ENCODE assay signal across 8 mouse cellular contexts in the genomic region with DNA sequence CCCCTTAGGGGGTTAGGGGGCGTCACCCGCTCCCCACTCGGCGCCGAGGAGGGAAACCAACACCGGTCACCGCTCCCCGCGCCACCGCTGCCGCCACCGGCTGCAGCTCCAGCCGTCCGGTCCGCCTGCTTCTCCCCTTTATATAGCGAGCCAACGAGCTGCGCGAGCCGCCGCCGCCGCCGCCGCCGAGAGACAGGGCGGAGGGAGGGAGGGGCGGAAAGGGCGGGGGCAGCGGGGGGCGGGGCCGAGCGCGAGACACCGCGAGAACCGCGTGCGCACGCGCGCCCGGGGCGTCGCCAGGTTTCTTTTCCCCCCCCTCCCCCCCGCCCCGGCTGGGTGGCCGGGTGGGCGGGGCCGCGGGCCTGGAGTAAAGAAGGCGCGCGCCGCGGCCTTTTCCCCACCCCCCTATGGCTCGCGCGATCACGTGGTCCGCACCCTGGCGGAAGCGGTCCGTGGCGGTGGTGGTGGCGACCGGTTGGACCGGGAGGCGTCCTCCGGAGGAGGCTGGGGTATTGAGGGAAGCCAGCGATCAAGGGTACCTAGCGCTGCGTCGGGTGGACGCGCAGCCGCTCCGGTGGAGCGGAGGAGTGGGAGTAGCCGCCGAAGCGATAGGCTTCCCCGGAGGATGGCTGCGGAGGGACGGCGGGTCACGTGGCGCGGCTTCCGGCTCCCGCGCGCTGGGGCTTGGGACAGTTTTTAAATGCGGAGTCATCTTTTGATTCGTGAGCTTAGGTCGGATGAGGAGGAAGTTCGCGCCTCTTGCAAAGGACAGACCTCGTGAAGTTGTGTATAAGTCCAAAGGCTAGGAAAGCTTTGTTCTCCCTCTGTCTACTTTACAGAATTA. TPM values are rescaled to one million over a fixed set of nuclear protein-coding genes. Genes with fewer than 3 reads are reported as not detected.
A peak's percentile ranks its signal among the peaks of the same experiment; 100 is the strongest.
DNase-seq lines count a peak whose midpoint lies in the region; ATAC-seq and TF ChIP-seq lines count a peak whose summit lies in the region.

A gene (minus strand): TSS at position 641 of the 844 bp plus-strand sequence.

- TF ChIP-seq EP300 in liver, postnatal 0 days (IDR thresholded peaks at IDR 0.05; ENCODE audit: low read depth), result peak; percentile 68; the same call in 1 of the 2 replicates

- peaks cover 13% of the 10 kb centered on the region for H3K36me3 ChIP-seq in E14TG2a.4 (ENCODE audit: insufficient read depth, low read length)
- H3K36me3 ChIP-seq in forebrain, embryonic 13.5 days (ENCODE audit: poor library complexity, severe bottlenecking), result peaks cover 8% of the 10 kb centered on the region
- peaks cover 6% of the 10 kb centered on the region for H3K36me3 ChIP-seq in liver, postnatal 0 days (replicated peaks; ENCODE audit: insufficient read depth, low read length)
- peaks cover 2% of the 10 kb centered on the region; the same call in 1 of the 2 replicates for H3K36me3 ChIP-seq in neural tube, embryonic 14.5 days (ENCODE audit: control insufficient read depth, insufficient read depth, low read length)

- H3K27ac ChIP-seq in forebrain, embryonic 13.5 days, result peak within 1 kb of the TSS; percentile 100
- peak within 1 kb of the TSS; percentile 100 for H3K27ac ChIP-seq in liver, postnatal 0 days (ENCODE audit: low read depth)
- H3K27ac ChIP-seq in neural tube, embryonic 14.5 days (ENCODE audit: low read depth, low read length), result peak within 1 kb of the TSS; percentile 100

- under 1% methylated on average over 54 of the region's 99 CpGs for WGBS in forebrain, embryonic 13.5 days
- WGBS in large intestine, adult 2 months, result under 1% methylated on average over 82 of the region's 99 CpGs
- under 1% methylated on average over 60 of the region's 99 CpGs for WGBS in liver, postnatal 0 days (ENCODE audit: insufficient replicate concordance)
- WGBS in neural tube, embryonic 14.5 days, result under 1% methylated on average over 64 of the region's 99 CpGs

- DNase-seq in c-Kit-positive CD71-positive TER-119-positive erythroid progenitor cells, embryonic 14.5 days (ENCODE audit: low spot score), result peak; percentile 93
- peak; percentile 96 to 97 for DNase-seq in heart, postnatal 10 days
- DNase-seq in large intestine, adult 2 months (ENCODE audit: low read depth, low spot score), result peak; percentile 66
- peak; percentile 99 for DNase-seq in liver, postnatal 0 days
- DNase-seq in testis, postnatal 10 days (ENCODE audit: low spot score), result peak; percentile 98

- no peak for TF ChIP-seq CTCF in E14TG2a.4 (conservative IDR thresholded peaks at IDR 0.05; ENCODE audit: low read length)
- TF ChIP-seq CTCF in liver, postnatal 0 days (IDR thresholded peaks at IDR 0.05; ENCODE audit: low read depth), result no peak

- peak within 1 kb of the TSS; percentile 88 for H3K4me3 ChIP-seq in E14TG2a.4 (replicated peaks; ENCODE audit: low read length)
- H3K4me3 ChIP-seq in forebrain, embryonic 13.5 days, result peak within 1 kb of the TSS; percentile 94
- peak within 1 kb of the TSS; percentile 93 for H3K4me3 ChIP-seq in liver, postnatal 0 days (ENCODE audit: low read depth, low read length)
- H3K4me3 ChIP-seq in neural tube, embryonic 14.5 days (ENCODE audit: low read depth, low read length), result peak within 1 kb of the TSS; percentile 87

- intact Hi-C loops in heart, postnatal 10 days (cut with DNase I), result no loop called here

- no peaks in the 10 kb centered on the region for H3K27me3 ChIP-seq in E14TG2a.4 (ENCODE audit: insufficient read depth, low read length)
- H3K27me3 ChIP-seq in forebrain, embryonic 13.5 days, result no peaks in the 10 kb centered on the region
- H3K27me3 ChIP-seq in liver, postnatal 0 days (ENCODE audit: insufficient read depth, low read length), result no peaks in the 10 kb centered on the region
- H3K27me3 ChIP-seq in neural tube, embryonic 14.5 days (ENCODE audit: control insufficient read depth, insufficient read depth, low read length), result no peaks in the 10 kb centered on the region

- peak; percentile 82 for ATAC-seq in forebrain, embryonic 13.5 days
- peak; percentile 82 for ATAC-seq in liver, postnatal 0 days
- peak; percentile 83 for ATAC-seq in neural tube, embryonic 14.5 days (ENCODE audit: low read depth)

- H3K4me1 ChIP-seq in E14TG2a.4 (replicated peaks; ENCODE audit: low read depth, low read length), result peaks cover 42% of the 10 kb centered on the region
- H3K4me1 ChIP-seq in forebrain, embryonic 13.5 days, result peaks cover 19% of the 10 kb centered on the region
- peaks cover 20% of the 10 kb centered on the region for H3K4me1 ChIP-seq in liver, postnatal 0 days (ENCODE audit: insufficient read depth)
- peaks cover 10% of the 10 kb centered on the region; the same call in 1 of the 2 replicates for H3K4me1 ChIP-seq in neural tube, embryonic 14.5 days (ENCODE audit: control insufficient read depth, insufficient read depth, low read length)

- peak within 1 kb of the TSS; percentile 100 for H3K9ac ChIP-seq in forebrain, embryonic 13.5 days
- peak within 1 kb of the TSS; percentile 100 for H3K9ac ChIP-seq in liver, postnatal 0 days (replicated peaks)
- H3K9ac ChIP-seq in neural tube, embryonic 14.5 days (replicated peaks; ENCODE audit: low read depth, low read length), result peak within 1 kb of the TSS; percentile 100

- H3K9me3 ChIP-seq in E14TG2a.4 (ENCODE audit: low read length), result no peaks in the 10 kb centered on the region
- H3K9me3 ChIP-seq in forebrain, embryonic 13.5 days (replicated peaks), result no peaks in the 10 kb centered on the region
- no peaks in the 10 kb centered on the region for H3K9me3 ChIP-seq in liver, postnatal 0 days (ENCODE audit: low read length)
- H3K9me3 ChIP-seq in neural tube, embryonic 14.5 days (ENCODE audit: control insufficient read depth, low read length), result no peaks in the 10 kb centered on the region

- H3K4me2 ChIP-seq in forebrain, embryonic 13.5 days, result peak within 1 kb of the TSS; percentile 72
- peak within 1 kb of the TSS; percentile 76 for H3K4me2 ChIP-seq in liver, postnatal 0 days (ENCODE audit: low read depth, low read length)
- H3K4me2 ChIP-seq in neural tube, embryonic 14.5 days (ENCODE audit: low read depth, low read length), result peak within 1 kb of the TSS; percentile 58

RNA-seq across cellular contexts. Expression of the gene that starts here (rescaled TPM):
- polyA plus RNA-seq in forebrain, embryonic 13.5 days (2015; fragmentation: Nextera tagmentation; extraction: Ambion mirVana), result 62.5 and 69.4 TPM in 2 replicates
- 10 to 100 TPM; 24.4 to 30.4 TPM for total RNA-seq in heart, postnatal 10 days (2021)
- polyA plus RNA-seq in large intestine, adult 2 months (2012; rRNA removed), result 5.8 and 9.6 TPM in 2 replicates
- 11.4 and 13.4 TPM in 2 replicates for polyA plus RNA-seq in liver, postnatal 0 days (2015; fragmentation: Nextera tagmentation; extraction: Ambion mirVana)
- 53.8 and 66.7 TPM in 2 replicates for polyA plus RNA-seq in neural tube, embryonic 14.5 days (2014; fragmentation: Nextera tagmentation; extraction: Ambion mirVana)

Comparison
In these comparisons a context has a peak if more than half of its experiments do, and no peak if none do; other contexts are left out.
1. Peak in every context shown above with its lines: DNase-seq, ATAC-seq, H3K4me3 ChIP-seq and H3K27ac ChIP-seq.